Mouse (Mus musculus) testis, adult 2 months (tissue): ENCODE measurements around the gene B4galnt3. TPM values are rescaled to one million over a fixed set of nuclear protein-coding genes. Genes with fewer than 3 reads are reported as not detected.

Source experiments
- H3K27ac ChIP-seq: fragments of 200-500 bp; 2 replicates; pipeline ENCODE4 v1.5.1; 2012; ENCODE audit warnings: low read depth, low read length; ENCODE audit not compliant: control insufficient read depth, insufficient read depth
- H3K27me3 ChIP-seq: fragments of 200-500 bp; 2 replicates; pipeline ENCODE4 v1.6.1; 2012; ENCODE audit warnings: mild to moderate bottlenecking, low read length, moderate library complexity; ENCODE audit not compliant: control insufficient read depth, insufficient read depth
- H3K36me3 ChIP-seq: fragments of 200-500 bp; 2 replicates; pipeline ENCODE4 v1.6.1; 2012; ENCODE audit warnings: mild to moderate bottlenecking, low read length; ENCODE audit not compliant: control insufficient read depth, insufficient read depth
- H3K4me1 ChIP-seq: fragments of 200-500 bp; 2 replicates; pipeline ENCODE4 v1.6.1; 2012; ENCODE audit warnings: low read length; ENCODE audit not compliant: control insufficient read depth, insufficient read depth
- H3K4me3 ChIP-seq: fragments of 200-500 bp; 2 replicates; pipeline ENCODE4 v1.5.1; 2012; ENCODE audit warnings: low read depth, mild to moderate bottlenecking, low read length, moderate library complexity, mixed read lengths; ENCODE audit not compliant: control insufficient read depth
- CTCF ChIP-seq: fragments of 200-500 bp; IDR thresholded peaks from 2 replicates; pipeline ENCODE4 v1.5.1; 2012; ENCODE audit warnings: low read depth, mild to moderate bottlenecking, inconsistent platforms, low read length, moderate library complexity; ENCODE audit not compliant: control insufficient read depth, insufficient read depth, insufficient replicate concordance
- POLR2A ChIP-seq: fragments of 200-500 bp; IDR thresholded peaks from 2 replicates; pipeline ENCODE4 v1.6.1; 2012; ENCODE audit warnings: low read depth, mild to moderate bottlenecking, inconsistent platforms, low read length, moderate library complexity; ENCODE audit not compliant: control insufficient read depth
- polyA plus RNA-seq: library from polyadenylated mRNA; depleted of rRNA; stranded (reverse); fragments of >200 nt; gene quantifications from 2 replicates; pipeline ENCODE4 v1.2.3, GENCODE M21; 2012

The B4galnt3 gene
- polyA plus RNA-seq, 1 experiment, result 8.2 TPM

DNA sequence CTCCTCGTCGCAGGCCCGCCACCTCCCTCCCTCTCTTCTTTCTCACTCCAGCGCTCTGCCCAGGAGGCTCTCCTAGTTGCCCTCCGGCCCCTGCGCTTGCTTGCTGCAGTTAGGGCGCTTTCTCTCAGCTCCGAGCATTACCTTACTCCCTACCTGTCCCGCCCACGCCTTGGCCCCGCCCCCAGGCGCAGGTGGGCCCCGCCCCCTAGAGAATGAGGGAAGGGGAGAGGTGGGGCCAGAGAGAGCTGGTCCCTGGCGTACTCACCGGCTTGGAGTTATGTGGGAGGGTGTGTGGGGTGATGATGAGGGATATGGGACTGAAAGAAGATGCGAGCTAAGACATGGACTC lies 400 bp upstream of the B4galnt3 start:
- Histone ChIP-seq H3K4me1 (peaks cover 5% of the 10 kb centered on the region), H3K36me3 (no peaks in the 10 kb centered on the region), H3K4me3 (peak overlapping the region; percentile 83), H3K27me3 (no peaks in the 10 kb centered on the region), H3K27ac (no peak overlapping the region)
- no peak for TF ChIP-seq CTCF

DNA sequence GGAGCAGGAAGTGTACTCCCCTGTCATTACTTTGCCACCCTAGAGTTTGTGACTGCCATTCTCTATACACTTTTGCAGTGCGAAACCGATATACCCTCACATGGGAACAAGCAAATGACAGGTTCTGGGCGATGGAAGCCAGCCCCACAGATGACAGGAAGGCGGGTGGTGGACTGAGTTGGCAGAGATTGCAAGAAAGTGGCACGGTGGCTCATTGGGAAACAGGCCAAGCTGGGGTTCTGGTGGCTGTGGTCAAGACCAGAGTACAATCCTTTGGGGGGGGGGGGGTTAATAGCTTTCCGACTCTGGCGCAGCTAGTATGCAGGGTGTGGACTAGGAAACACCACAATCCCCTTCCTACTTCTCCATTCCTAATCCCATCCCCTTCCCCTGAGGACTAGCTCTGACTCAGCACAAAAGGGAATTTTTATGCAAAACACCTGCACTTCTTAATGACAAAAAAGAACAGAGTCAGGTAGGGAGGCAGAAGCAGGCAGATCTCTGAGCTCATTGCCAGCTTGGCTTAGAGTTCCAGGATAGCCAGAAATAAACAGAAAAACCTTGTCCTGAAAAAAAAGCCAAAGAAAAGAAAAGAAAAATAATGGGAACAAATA lies 2.9 kb downstream of the B4galnt3 start:
- H3K27me3 ChIP-seq, result no peaks in the 10 kb centered on the region
- no peaks in the 10 kb centered on the region for H3K36me3 ChIP-seq
- TF ChIP-seq CTCF (no peak), POLR2A (no peak)
- H3K4me1 ChIP-seq, result peaks cover 5% of the 10 kb centered on the region
- no peak overlapping the region for H3K4me3 ChIP-seq
- H3K27ac ChIP-seq, result no peak overlapping the region

DNA sequence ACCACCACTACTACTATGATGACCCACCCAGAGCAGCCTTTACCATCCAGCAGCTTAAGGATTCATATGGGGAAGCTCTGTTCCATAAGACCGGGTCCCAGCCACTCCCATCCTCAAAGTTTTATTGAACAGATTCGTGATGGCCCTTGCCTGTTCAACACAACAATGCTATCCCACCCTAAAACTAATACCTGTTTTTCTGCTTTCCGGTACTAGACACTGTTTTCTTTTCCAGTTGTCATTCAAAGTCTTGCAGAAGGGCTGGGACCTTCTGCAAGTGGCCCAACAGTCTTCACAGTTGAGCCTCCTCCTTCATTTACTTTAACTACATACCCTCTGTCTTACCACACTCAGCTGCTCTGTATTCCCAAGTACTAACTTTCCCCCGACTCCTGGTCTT lies 4.9 kb downstream of the B4galnt3 start:
- no peak overlapping the region for H3K27ac ChIP-seq
- H3K4me1 ChIP-seq, result peaks cover 3% of the 10 kb centered on the region
- TF ChIP-seq POLR2A, result no peak
- no peak for TF ChIP-seq CTCF
- no peaks in the 10 kb centered on the region for H3K36me3 ChIP-seq
- no peaks in the 10 kb centered on the region for H3K27me3 ChIP-seq
- no peak overlapping the region for H3K4me3 ChIP-seq

DNA sequence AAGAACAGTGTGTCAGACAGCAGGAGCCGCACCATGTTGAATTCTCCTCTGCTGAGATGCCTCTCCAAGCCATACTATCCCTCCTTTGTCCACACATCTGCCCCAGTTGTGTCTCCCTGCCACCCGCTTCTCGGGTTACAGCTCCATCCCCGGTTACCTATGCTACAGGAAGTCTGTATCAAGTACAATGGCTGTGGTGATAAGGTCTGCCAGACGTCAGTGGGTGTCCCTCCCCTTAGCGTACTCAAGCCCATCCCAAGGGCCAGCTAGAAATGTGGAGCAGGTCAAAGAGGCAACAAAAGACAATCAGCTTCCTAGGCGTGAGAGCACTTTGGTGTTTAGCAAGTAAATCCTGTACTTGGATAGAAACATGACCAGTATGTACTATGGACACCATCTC lies 5.8 kb downstream of the B4galnt3 start:
- Histone ChIP-seq H3K27me3 (no peaks in the 10 kb centered on the region), H3K4me3 (no peak overlapping the region), H3K27ac (no peak overlapping the region), H3K36me3 (no peaks in the 10 kb centered on the region), H3K4me1 (no peaks in the 10 kb centered on the region)
- no peak for TF ChIP-seq CTCF
- no peak for TF ChIP-seq POLR2A

DNA sequence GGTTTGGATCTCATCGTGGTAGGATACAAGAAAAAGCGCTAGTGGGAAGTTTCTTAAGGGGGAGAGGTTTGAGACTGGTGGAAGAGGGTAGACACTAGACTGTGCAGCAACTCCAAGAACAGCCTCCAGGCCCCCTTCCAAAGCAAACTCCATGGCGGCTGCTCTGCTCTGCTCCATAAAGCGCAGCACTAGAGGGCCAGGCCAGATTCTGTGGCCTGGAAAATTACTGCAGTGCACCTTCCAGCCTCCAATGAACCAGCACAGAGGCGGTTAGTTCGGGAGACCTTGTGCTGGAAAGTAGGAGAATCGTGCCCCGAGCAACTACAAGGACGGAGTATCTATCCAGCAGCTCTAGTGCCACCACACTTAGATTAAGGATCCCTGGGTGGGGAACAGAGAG lies 7.1 kb downstream of the B4galnt3 start:
- Histone ChIP-seq H3K4me1 (no peaks in the 10 kb centered on the region), H3K27ac (no peak overlapping the region), H3K36me3 (no peaks in the 10 kb centered on the region), H3K27me3 (no peaks in the 10 kb centered on the region), H3K4me3 (no peak overlapping the region)
- TF ChIP-seq POLR2A (no peak), CTCF (no peak)

DNA sequence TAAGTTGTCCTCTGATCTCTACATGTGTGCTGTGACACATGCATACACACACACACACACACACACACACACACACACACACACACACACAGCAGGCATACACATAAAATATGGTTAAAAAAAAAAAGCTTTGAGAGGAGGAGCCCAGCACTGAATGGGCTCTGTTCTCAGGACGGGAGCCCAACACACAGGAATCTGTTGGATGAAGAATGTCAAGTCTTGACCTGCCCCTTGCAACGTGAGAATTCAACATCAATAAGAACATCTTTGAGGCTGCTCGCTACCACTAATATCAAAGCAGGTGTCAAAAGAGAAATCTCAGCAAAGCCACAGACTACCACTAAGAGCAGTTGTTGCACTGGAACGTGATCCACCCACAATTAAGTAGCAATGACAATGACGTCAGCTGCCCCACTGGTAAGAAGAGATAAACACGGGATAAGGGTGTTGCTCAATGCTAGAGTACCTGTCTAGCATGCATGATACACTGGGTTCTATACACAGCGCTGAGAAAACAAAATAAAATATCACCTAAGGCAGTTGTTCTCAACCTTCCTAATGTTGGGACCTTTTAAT lies 17.4 kb downstream of the B4galnt3 start:
- Histone ChIP-seq H3K36me3 (no peaks in the 10 kb centered on the region), H3K4me1 (no peaks in the 10 kb centered on the region), H3K27ac (no peak overlapping the region), H3K27me3 (no peaks in the 10 kb centered on the region), H3K4me3 (no peak overlapping the region)
- no peak for TF ChIP-seq CTCF
- TF ChIP-seq POLR2A, result no peak

DNA sequence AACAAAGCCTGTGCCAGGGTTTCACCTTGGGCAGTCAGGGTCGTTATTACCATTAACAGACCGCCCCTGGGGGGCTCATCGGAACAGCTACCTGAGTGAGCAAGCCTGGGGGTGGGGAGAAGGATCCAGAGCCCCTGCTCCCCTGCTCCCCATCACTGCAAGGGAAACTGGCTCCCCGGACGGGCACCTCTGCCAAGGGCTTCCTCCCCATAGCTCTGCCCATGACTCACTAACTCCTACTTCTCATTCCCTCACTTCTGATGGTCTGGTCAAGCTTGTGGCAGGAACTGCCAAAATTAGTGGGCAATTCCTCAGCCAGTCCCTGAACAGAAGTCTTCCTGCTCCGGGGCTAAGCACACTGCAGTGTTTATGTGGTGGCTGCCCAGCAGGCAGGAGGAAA lies 19.1 kb downstream of the B4galnt3 start:
- Histone ChIP-seq H3K4me3 (no peak overlapping the region), H3K27me3 (no peaks in the 10 kb centered on the region), H3K4me1 (no peaks in the 10 kb centered on the region), H3K36me3 (no peaks in the 10 kb centered on the region), H3K27ac (no peak overlapping the region)
- TF ChIP-seq POLR2A (no peak), CTCF (no peak)

DNA sequence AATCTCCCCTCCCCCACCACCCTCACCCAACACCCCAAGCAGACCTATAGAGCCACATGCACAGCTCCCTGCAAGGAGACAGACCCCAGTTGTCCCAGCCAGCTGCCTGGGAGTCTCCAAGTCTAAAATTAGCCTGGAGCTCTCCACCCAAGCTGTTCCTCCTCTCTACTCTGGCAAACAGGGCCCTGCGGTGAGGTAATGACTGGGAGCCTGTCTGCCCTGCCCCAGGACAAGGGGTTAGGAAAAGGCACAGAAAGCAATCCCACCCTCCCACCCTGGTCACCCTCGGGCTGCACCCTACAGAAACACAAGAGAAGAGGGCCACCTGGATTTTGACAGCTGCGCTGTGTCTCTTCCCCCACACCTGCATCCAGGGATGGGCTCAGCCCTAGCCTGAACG lies 19.5 kb downstream of the B4galnt3 start:
- no peak overlapping the region for H3K4me3 ChIP-seq
- TF ChIP-seq POLR2A (no peak), CTCF (no peak)
- H3K27ac ChIP-seq, result no peak overlapping the region
- no peaks in the 10 kb centered on the region for H3K4me1 ChIP-seq
- H3K36me3 ChIP-seq, result no peaks in the 10 kb centered on the region
- no peaks in the 10 kb centered on the region for H3K27me3 ChIP-seq
